Mouse (Mus musculus) G1E (cell line): ENCODE data around the gene Trpm4. TPM values are rescaled to one million over a fixed set of nuclear protein-coding genes. Genes with fewer than 3 reads are reported as not detected.
"Not testable (repeated sequence)": the region's sequence is repeated elsewhere in the genome, so short reads cannot be mapped to it uniquely, and the experiment has no call there.

Experiments used
- ATAC-seq: 2 replicates; pipeline ENCODE4 v1.8.0; 2016; ENCODE audit warnings: mild to moderate bottlenecking; ENCODE audit not compliant: insufficient number of reproducible peaks, poor library complexity, low FRiP score, severe bottlenecking; ENCODE audit errors: extremely low read depth
- DNase-seq: peaks from one replicate; pipeline ENCODE4 v3.0.0; 2012; ENCODE audit warnings: low spot score
- H3K27me3 ChIP-seq: 2 replicates; pipeline ENCODE4 v1.6.1; 2012; ENCODE audit warnings: mild to moderate bottlenecking, low read length, inconsistent platforms; ENCODE audit not compliant: insufficient read depth
- H3K36me3 ChIP-seq: replicated peaks from 2 replicates; pipeline ENCODE3; 2012; ENCODE audit warnings: mild to moderate bottlenecking, inconsistent platforms
- H3K4me1 ChIP-seq: 2 replicates; pipeline ENCODE4 v1.6.1; 2012; ENCODE audit warnings: low read depth, low read length, inconsistent platforms, mixed read lengths; ENCODE audit not compliant: insufficient read depth
- H3K4me3 ChIP-seq: 2 replicates; pipeline ENCODE4 v1.5.1; 2012; ENCODE audit warnings: low read depth, mild to moderate bottlenecking, inconsistent platforms, low read length, moderate library complexity, mixed read lengths
- H3K9me3 ChIP-seq: replicated peaks from 2 replicates; pipeline ENCODE4 v1.6.1; 2012; ENCODE audit warnings: inconsistent platforms
- CTCF ChIP-seq: IDR thresholded peaks from 2 replicates; pipeline ENCODE4 v1.5.1; 2012; ENCODE audit warnings: low read depth, low read length, inconsistent platforms, mixed read lengths
- GATA1 ChIP-seq: IDR thresholded peaks from 2 replicates; pipeline ENCODE4 v1.6.1; 2012; ENCODE audit warnings: borderline replicate concordance, low read length, inconsistent platforms, mixed read lengths
- GATA2 ChIP-seq: IDR thresholded peaks from 2 replicates; pipeline ENCODE4 v1.6.1; 2012; ENCODE audit warnings: low read depth, low read length, inconsistent platforms, borderline replicate concordance
- POLR2AphosphoS5 ChIP-seq: IDR thresholded peaks from 2 replicates; pipeline ENCODE4 v1.6.1; 2012; ENCODE audit warnings: low read depth, low read length, inconsistent platforms; ENCODE audit not compliant: insufficient replicate concordance
- TAL1 ChIP-seq: conservative IDR thresholded peaks from 2 replicates; pipeline ENCODE4 v1.6.1; 2012; ENCODE audit warnings: low read depth, low read length, inconsistent platforms, mixed read lengths
- polyA plus RNA-seq: library from polyadenylated mRNA; stranded (reverse); fragments of >175 nt; gene quantifications from 2 replicates; pipeline ENCODE4 v1.2.3, GENCODE M21; 2012
- total RNA-seq, 2 experiments: library from RNA; stranded (forward) in 1 of 2; stranded (reverse) in 1 of 2; fragments of 200-1000 nt in 1 of 2; fragments of >200 nt in 1 of 2; fragmentation: Nextera tagmentation in 1 of 2; gene quantifications; 2 replicates each; pipeline ENCODE4 v1.2.3; 2014 to 2017

Gene Trpm4
- total and polyA plus RNA-seq, 3 experiments: 0.21 to 0.49 TPM; not detected in 1

DNA sequence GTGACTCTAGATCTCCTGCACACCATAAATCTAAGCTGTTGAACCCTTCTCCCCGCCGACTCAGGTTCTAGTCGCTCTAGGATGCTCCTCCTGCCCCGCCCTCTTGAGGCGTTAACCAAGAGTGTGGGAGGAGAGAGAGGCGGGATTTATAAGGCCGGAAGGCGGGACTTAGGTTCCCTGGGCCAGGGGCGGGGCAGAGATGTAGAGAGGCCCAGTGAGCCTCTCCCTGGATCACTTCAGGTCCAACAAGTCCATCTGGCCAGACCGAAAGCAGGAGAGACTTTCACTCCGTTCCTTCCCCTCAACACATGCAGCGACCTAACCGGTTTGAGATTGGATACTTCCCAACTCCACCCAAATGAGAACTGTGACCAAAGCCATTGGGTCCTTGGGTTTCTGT is 29.2 kb upstream of the Trpm4 start:
- H3K27me3 ChIP-seq: peaks cover 60% of the 10 kb centered on the region
- TF ChIP-seq POLR2AphosphoS5: no peak
- TF ChIP-seq TAL1: no peak
- no peak for TF ChIP-seq CTCF
- no peak for TF ChIP-seq GATA2
- TF ChIP-seq GATA1: no peak
- no peak overlapping the region for H3K4me3 ChIP-seq
- peaks cover 3% of the 10 kb centered on the region; the same call in 1 of the 2 replicates for H3K9me3 ChIP-seq
- DNase-seq (no peak), ATAC-seq (no peak)
- no peaks in the 10 kb centered on the region for H3K36me3 ChIP-seq
- H3K4me1 ChIP-seq: peaks cover 28% of the 10 kb centered on the region

DNA sequence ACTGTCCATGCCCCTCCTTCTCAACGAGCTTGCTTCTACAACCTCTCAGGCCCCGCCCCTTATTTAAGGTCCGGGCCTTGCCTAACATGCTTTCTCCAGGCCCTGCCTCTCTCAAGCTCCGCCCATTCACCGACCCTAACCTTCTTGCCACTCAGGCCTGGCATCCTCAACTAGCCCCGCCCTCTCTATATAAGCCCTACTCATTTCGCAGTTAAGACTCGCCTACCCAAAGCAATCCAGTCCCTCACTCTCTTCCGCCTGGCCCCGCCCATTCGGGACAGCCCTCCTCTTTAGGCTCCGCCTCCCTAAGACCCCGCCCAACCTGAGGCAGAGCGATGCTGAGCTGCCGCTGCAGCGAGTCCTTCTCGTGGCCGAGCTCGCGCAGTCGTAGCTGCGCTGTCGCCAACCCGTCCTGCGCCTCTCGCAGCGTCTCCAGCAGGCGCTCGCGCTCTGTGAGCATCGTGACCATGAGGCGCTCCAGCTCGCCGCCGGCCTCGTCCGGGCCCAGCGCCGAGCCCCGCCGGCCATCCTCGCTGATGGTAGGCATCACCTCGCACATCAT is 27.7 kb upstream of the Trpm4 start:
- Histone ChIP-seq H3K4me3 (no peak overlapping the region), H3K4me1 (peaks cover 18% of the 10 kb centered on the region), H3K27me3 (peaks cover 61% of the 10 kb centered on the region), H3K36me3 (no peaks in the 10 kb centered on the region), H3K9me3 (peaks cover 3% of the 10 kb centered on the region; the same call in 1 of the 2 replicates)
- TF ChIP-seq POLR2AphosphoS5 (no peak), GATA2 (no peak), CTCF (no peak), TAL1 (no peak), GATA1 (no peak)
- no peak for ATAC-seq
- no peak for DNase-seq

GRCm38 (mm10) chr7:45360404-45361125 is 27.0 kb upstream of the Trpm4 start:
- peaks cover 58% of the 10 kb centered on the region for H3K27me3 ChIP-seq
- H3K4me1 ChIP-seq: peaks cover 12% of the 10 kb centered on the region
- no peak for ATAC-seq
- peaks cover 3% of the 10 kb centered on the region; the same call in 1 of the 2 replicates for H3K9me3 ChIP-seq
- no peak for TF ChIP-seq TAL1
- TF ChIP-seq GATA1: no peak
- no peak for TF ChIP-seq GATA2
- TF ChIP-seq CTCF: no peak
- no peak for TF ChIP-seq POLR2AphosphoS5
- H3K4me3 ChIP-seq: no peak overlapping the region
- H3K36me3 ChIP-seq: no peaks in the 10 kb centered on the region
- no peak for DNase-seq

GRCm38 (mm10) chr7:45359081-45359480 is 25.5 kb upstream of the Trpm4 start:
- not testable (repeated sequence) for H3K36me3 ChIP-seq, H3K4me3 ChIP-seq, ATAC-seq, DNase-seq, H3K9me3 ChIP-seq
- peaks cover 12% of the 10 kb centered on the region for H3K4me1 ChIP-seq
- peaks cover 51% of the 10 kb centered on the region for H3K27me3 ChIP-seq

DNA sequence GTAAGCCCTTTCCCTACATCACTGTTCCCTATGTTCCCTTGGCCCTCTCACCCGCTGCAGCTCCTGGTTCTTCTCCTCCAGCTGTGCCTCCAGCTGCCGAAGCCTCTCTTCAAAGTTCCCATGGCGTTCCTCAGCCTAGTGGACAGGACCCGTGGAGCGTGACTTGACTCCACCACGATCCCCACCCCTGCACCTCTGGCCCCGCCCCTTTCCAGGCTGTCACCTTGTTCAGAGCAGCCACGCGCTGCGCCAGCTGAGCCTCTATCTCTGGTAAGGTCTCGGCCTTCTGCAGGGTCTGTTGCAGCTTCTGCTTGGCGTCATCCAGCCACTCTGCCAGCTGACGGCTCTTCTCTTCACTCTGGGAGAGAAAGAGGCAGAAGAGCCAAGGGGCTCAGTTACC is 22.5 kb upstream of the Trpm4 start:
- Histone ChIP-seq H3K27me3 (peaks cover 43% of the 10 kb centered on the region), H3K36me3 (no peaks in the 10 kb centered on the region), H3K9me3 (no peaks in the 10 kb centered on the region), H3K4me1 (peaks cover 10% of the 10 kb centered on the region), H3K4me3 (no peak overlapping the region)
- DNase-seq (no peak), ATAC-seq (no peak)
- TF ChIP-seq GATA1 (no peak), TAL1 (no peak), GATA2 (no peak), CTCF (no peak), POLR2AphosphoS5 (no peak)

DNA sequence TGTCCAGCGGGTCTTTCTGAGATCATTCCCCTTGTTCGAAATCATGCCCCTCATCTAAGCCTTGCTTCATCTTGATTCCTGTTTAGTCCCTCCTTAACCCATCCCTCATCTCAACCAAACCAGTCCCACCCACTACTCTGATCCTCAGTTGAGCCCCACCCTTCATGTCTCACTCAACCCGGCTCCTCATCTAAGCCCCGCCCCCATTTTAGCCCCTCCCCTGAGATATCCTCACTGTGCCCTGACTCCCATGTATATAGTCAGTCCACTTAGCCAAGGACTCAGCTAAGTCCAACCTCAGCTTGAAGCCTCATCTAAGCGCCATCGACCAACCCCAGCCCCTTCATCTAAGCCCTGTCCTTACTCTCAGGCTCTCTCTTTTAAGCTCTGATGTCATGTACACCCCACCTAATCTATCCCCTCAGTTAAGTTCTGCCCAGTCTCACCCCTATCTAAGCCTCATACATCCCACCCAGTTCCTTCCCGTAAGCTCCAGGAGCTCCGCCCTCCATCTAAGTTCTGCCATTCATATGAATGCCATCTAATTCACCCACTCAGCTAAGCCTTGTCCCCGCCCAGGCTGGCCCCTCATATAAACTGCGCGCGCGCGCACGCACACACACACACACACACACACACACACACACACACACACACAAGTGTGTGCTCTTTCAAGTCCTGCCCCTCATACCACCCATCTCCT is 21.9 kb upstream of the Trpm4 start:
- H3K4me1 ChIP-seq: peaks cover 10% of the 10 kb centered on the region
- H3K27me3 ChIP-seq: peaks cover 49% of the 10 kb centered on the region
- DNase-seq: no peak
- ATAC-seq: no peak
- H3K36me3 ChIP-seq: no peaks in the 10 kb centered on the region
- H3K9me3 ChIP-seq: no peaks in the 10 kb centered on the region
- no peak overlapping the region for H3K4me3 ChIP-seq
- TF ChIP-seq POLR2AphosphoS5 (no peak), GATA2 (no peak), CTCF (no peak), TAL1 (no peak), GATA1 (no peak)
